Mouse (Mus musculus): ENCODE results near the gene Tbc1d10c.

Gene Tbc1d10c

GRCm38 (mm10) chr19:4191528-4192250, 605 bp upstream of the Tbc1d10c start, which contains the start of gene Ppp1ca:
TSS of gene Ppp1ca (plus strand) at chr19:4192065.
- DNase-seq (ENCODE audit: low spot score in 2 of 2) = peak; percentile 90 to 93

GRCm38 (mm10) chr19:4189051-4189620, 1.9 kb downstream of the Tbc1d10c start:
- DNase-seq (ENCODE audit: low spot score in 2 of 2) = no peak

- no peak for DNase-seq (ENCODE audit: low spot score in 2 of 2)
These were observed 3.8 kb downstream of the Tbc1d10c start for GRCm38 (mm10) chr19:4187303-4187702.

GRCm38 (mm10) chr19:4184976-4185975, 5.8 kb downstream of the Tbc1d10c start:
- no peak for DNase-seq (ENCODE audit: low spot score in 2 of 2)

- no peak for DNase-seq (ENCODE audit: low spot score in 2 of 2)
These were observed 7.4 kb downstream of the Tbc1d10c start for GRCm38 (mm10) chr19:4183689-4184088.

GRCm38 (mm10) chr19:4181892-4182291, 9.2 kb downstream of the Tbc1d10c start:
- DNase-seq (ENCODE audit: low spot score in 2 of 2) = no peak

GRCm38 (mm10) chr19:4180411-4180810, 10.7 kb downstream of the Tbc1d10c start:
- DNase-seq (ENCODE audit: low spot score in 2 of 2) = no peak

GRCm38 (mm10) chr19:4175368-4175947, 15.6 kb downstream of the Tbc1d10c start, which contains the start of gene Carns1:
TSS of gene Carns1 (minus strand) at chr19:4175479.
- DNase-seq (ENCODE audit: low spot score in 2 of 2) = peak in 1 of 2 experiments; percentile 58

GRCm38 (mm10) chr19:4172925-4173324, 18.2 kb downstream of the Tbc1d10c start:
- no peak for DNase-seq (ENCODE audit: low spot score in 2 of 2)

- peak; percentile 65 to 69 for DNase-seq (ENCODE audit: low spot score in 2 of 2)
These were observed 19.4 kb downstream of the Tbc1d10c start for GRCm38 (mm10) chr19:4171393-4172290.

GRCm38 (mm10) chr19:4170723-4171392, 20.2 kb downstream of the Tbc1d10c start:
- no peak for DNase-seq (ENCODE audit: low spot score in 2 of 2)

- DNase-seq (ENCODE audit: low spot score in 2 of 2) = no peak
These were observed 21.3 kb downstream of the Tbc1d10c start for GRCm38 (mm10) chr19:4169810-4170209.

GRCm38 (mm10) chr19:4169378-4169784, 21.7 kb downstream of the Tbc1d10c start:
- peak; percentile 98 to 99 for DNase-seq (ENCODE audit: low spot score in 2 of 2)

- no peak for DNase-seq (ENCODE audit: low spot score in 2 of 2)
These were observed 24.2 kb downstream of the Tbc1d10c start for GRCm38 (mm10) chr19:4166678-4167476.

GRCm38 (mm10) chr19:4164721-4165120, 26.4 kb downstream of the Tbc1d10c start:
- DNase-seq (ENCODE audit: low spot score in 2 of 2) = no peak

GRCm38 (mm10) chr19:4164100-4164499, 27.0 kb downstream of the Tbc1d10c start:
- DNase-seq (ENCODE audit: low spot score in 2 of 2) = no peak

- DNase-seq (ENCODE audit: low spot score in 2 of 2) = no peak
These were observed 27.6 kb downstream of the Tbc1d10c start for GRCm38 (mm10) chr19:4163543-4163887.

- peak; percentile 97 for DNase-seq (ENCODE audit: low spot score in 2 of 2)
These were observed 28.2 kb downstream of the Tbc1d10c start, which contains the start of gene Rps6kb2 for GRCm38 (mm10) chr19:4162646-4163542. TSS of gene Rps6kb2 (minus strand) at chr19:4163354.
